Mouse (Mus musculus) lung, embryonic 15.5 days (tissue): ENCODE results near the gene D430042O09Rik. TPM values are rescaled to one million over a fixed set of nuclear protein-coding genes. Genes with fewer than 3 reads are reported as not detected.

Source experiments
- ATAC-seq: fragments of 200-750 bp; cut with Nextera tagmentation; 2 replicates; pipeline ENCODE4 v1.8.0; 2017; ENCODE audit warnings: moderate number of reproducible peaks, borderline replicate concordance; ENCODE audit not compliant: low FRiP score, low TSS enrichment; ENCODE audit errors: extremely low read depth
- H3K27ac ChIP-seq: fragments of 300-500 bp; sonication (generic); 2 replicates; pipeline ENCODE4 v1.5.1; 2015; ENCODE audit warnings: moderate library complexity, mild to moderate bottlenecking, inconsistent platforms
- H3K27me3 ChIP-seq: fragments of 300-500 bp; sonication (generic); 2 replicates; pipeline ENCODE4 v1.6.1; 2015; ENCODE audit warnings: inconsistent platforms
- H3K36me3 ChIP-seq: fragments of 300-500 bp; sonication (generic); 2 replicates; pipeline ENCODE4 v1.6.1; 2015; ENCODE audit warnings: inconsistent platforms
- H3K4me1 ChIP-seq: fragments of 300-500 bp; sonication (generic); 2 replicates; pipeline ENCODE4 v1.6.1; 2015; ENCODE audit warnings: inconsistent platforms
- H3K4me2 ChIP-seq: fragments of 300-500 bp; sonication (generic); 2 replicates; pipeline ENCODE4 v1.6.1; 2015; ENCODE audit warnings: inconsistent platforms, mild to moderate bottlenecking, moderate library complexity
- H3K4me3 ChIP-seq: fragments of 300-500 bp; sonication (generic); 2 replicates; pipeline ENCODE4 v1.5.1; 2015; ENCODE audit warnings: mild to moderate bottlenecking, inconsistent platforms
- H3K9ac ChIP-seq: fragments of 300-500 bp; sonication (generic); 2 replicates; pipeline ENCODE4 v1.6.1; 2015; ENCODE audit warnings: inconsistent platforms
- H3K9me3 ChIP-seq: fragments of 300-500 bp; sonication (generic); 2 replicates; pipeline ENCODE4 v1.6.1; 2016; ENCODE audit warnings: inconsistent platforms
- WGBS: fragments of 180-500 bp; shearing (Covaris S2); methylation state at CpG from one replicate; pipeline ENCODE4 v1.1.7; 2015; 5-methylcytosine and 5-hydroxymethylcytosine counted together
- polyA plus RNA-seq: library from polyadenylated mRNA; unstranded; fragments of >200 nt; fragmentation: Nextera tagmentation; extraction: Ambion mirVana; gene quantifications from 2 replicates; pipeline ENCODE4 v1.2.1, GENCODE M21; 2015

Gene D430042O09Rik
- polyA plus RNA-seq, 1 experiment from 2014 or later = 8.0 TPM

DNA sequence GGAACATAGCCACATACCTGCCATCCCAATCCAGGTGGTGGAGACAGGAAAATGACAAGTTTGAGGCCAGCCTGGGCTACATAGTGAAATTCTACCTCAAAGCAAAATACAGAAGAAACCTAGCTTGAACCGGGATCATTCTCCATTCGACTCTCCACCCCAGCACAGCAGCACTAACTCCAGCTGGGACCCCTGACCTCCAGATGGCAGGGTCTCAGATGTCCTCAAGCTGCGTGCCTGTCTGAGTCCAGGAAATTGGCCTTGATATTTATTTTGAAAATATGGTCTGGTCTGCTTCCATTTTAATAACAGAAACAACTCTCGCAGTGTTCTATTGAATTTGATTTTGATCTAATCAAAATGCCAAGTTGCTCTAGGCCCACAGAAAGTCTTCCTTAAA, 179.4 kb downstream of the D430042O09Rik start:
- 31% methylated on average over 4 of the region's 4 CpGs for WGBS
- Histone ChIP-seq H3K4me2 (no peak overlapping the region), H3K36me3 (no peaks in the 10 kb centered on the region), H3K27me3 (no peaks in the 10 kb centered on the region), H3K9ac (no peak overlapping the region), H3K4me1 (peaks cover 17% of the 10 kb centered on the region), H3K9me3 (no peaks in the 10 kb centered on the region), H3K4me3 (no peak overlapping the region), H3K27ac (no peak overlapping the region)
- ATAC-seq = no peak

DNA sequence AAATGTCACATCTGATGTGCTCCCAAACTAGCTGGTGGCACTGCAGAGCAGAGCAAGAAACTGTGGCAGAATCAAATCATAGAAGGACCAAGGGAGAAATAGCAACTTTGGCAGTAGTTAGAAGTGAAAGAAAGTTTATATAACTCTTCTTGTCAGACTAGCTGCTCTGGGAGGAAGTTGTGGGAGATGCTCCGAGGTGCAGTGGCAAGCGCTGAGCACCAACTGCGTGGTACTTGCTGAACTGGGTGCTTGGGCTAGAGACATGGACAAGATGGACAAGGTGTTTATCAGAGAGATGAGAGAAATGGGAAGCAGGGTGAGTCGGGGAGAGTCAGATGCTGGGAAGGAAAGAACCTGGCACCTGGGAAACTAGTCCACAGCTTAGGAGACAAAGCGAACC, 180.1 kb downstream of the D430042O09Rik start:
- Histone ChIP-seq H3K9ac (no peak overlapping the region), H3K4me1 (peaks cover 17% of the 10 kb centered on the region), H3K4me3 (no peak overlapping the region), H3K4me2 (no peak overlapping the region), H3K36me3 (no peaks in the 10 kb centered on the region), H3K27ac (no peak overlapping the region), H3K9me3 (no peaks in the 10 kb centered on the region), H3K27me3 (no peaks in the 10 kb centered on the region)
- ATAC-seq = no peak
- WGBS = 72% methylated on average over 5 of the region's 5 CpGs

DNA sequence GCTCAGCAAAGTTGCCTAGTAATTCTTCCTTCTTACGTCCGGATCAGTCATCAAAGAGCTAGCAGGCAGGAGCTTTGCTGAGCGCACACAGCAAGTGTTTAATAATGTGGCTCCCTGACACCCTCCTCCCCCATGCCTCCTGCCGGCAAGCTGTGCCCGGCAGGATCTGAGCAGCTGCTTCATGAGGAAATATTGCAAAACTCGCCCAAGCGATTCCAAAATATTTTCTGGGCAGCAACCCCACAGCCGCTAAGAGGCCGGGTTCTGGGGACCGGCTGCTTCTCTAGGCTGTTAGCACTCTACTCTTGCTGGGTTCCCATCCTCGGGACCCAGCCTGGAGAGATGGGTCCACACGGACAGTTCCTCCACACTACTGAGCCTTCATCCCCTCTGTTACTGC, 180.7 kb downstream of the D430042O09Rik start:
- 34% methylated on average over 12 of the region's 12 CpGs for WGBS
- Histone ChIP-seq H3K27ac (no peak overlapping the region), H3K36me3 (no peaks in the 10 kb centered on the region), H3K4me2 (no peak overlapping the region), H3K4me3 (no peak overlapping the region), H3K9ac (no peak overlapping the region), H3K9me3 (no peaks in the 10 kb centered on the region), H3K4me1 (peaks cover 17% of the 10 kb centered on the region), H3K27me3 (no peaks in the 10 kb centered on the region)
- ATAC-seq = peak; percentile 19; the same call in 1 of the 2 replicates

DNA sequence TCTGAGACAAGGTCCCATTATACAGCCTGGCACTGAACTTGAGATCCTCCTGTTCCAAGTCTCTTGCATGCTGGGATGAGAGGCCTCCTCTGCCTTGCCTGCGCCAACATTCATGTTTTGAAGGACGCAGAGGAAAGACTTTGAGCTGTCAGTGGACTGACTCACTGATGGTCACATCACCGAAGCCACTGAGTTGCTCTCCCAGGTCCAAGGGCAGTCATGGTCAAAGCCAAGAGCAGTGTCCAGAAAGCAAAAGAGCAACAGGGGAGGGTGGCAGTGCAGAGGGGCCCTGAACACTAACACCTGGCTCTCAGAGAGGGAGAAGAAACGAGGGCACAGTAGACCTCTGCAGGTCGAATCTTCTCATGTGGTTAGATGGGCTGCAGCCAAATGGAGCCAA, 185.9 kb downstream of the D430042O09Rik start:
- no peak for ATAC-seq
- no peaks in the 10 kb centered on the region for H3K36me3 ChIP-seq
- WGBS = 88% methylated on average over 5 of the region's 5 CpGs
- no peaks in the 10 kb centered on the region for H3K9me3 ChIP-seq
- no peak overlapping the region for H3K4me2 ChIP-seq
- no peak overlapping the region for H3K4me3 ChIP-seq
- H3K9ac ChIP-seq = no peak overlapping the region
- H3K4me1 ChIP-seq = 0 out of 2 replicates have a peak, but pooled peaks cover 3% of the 10 kb centered on the region
- H3K27me3 ChIP-seq = no peaks in the 10 kb centered on the region
- H3K27ac ChIP-seq = no peak overlapping the region

DNA sequence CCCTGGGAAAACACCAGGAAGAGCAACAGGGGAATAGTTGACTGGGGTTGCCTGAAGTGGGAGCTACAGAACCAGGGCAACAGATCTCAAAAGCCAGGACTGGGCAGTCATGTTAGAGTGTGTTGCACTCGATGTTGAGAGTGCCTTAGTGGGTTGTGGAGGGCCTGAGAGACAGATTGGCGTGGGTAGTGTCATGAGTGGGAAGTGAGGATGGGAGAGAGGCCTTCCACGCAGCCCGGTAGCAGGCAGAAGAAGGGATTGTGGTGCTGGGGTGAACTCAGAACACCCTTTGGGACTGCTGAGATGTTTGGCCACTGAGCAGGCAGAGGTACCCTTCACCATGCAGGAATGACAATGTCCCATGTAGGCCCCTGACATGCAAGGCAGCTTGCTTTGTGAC, 189.4 kb downstream of the D430042O09Rik start:
- no peaks in the 10 kb centered on the region for H3K4me1 ChIP-seq
- H3K9ac ChIP-seq = no peak overlapping the region
- H3K36me3 ChIP-seq = no peaks in the 10 kb centered on the region
- no peaks in the 10 kb centered on the region for H3K9me3 ChIP-seq
- no peak overlapping the region for H3K4me3 ChIP-seq
- no peak overlapping the region for H3K27ac ChIP-seq
- no peak for ATAC-seq
- no peak overlapping the region for H3K4me2 ChIP-seq
- WGBS = 78% methylated on average over 4 of the region's 4 CpGs
- no peaks in the 10 kb centered on the region for H3K27me3 ChIP-seq

DNA sequence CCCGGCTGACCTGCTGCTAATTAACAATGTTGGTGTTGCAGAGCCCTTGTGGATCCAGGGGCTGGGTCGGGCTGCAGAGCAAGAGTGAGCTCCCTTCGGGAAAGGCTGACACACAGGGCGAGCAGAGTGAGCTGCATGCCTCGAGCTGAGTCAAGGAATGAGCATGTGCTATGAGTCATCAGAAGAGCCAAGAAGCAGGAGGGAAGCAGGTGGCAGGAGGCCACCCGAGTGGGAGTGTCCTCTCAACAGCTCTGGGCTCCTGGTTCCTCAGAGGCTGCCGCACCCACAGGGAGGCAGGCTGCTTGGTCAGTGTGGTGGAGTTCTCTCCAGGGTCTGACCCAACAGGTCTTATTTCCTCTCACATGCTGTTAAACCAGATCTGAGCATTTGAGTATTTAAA, 191.3 kb downstream of the D430042O09Rik start:
- WGBS = 29% methylated on average over 7 of the region's 7 CpGs

DNA sequence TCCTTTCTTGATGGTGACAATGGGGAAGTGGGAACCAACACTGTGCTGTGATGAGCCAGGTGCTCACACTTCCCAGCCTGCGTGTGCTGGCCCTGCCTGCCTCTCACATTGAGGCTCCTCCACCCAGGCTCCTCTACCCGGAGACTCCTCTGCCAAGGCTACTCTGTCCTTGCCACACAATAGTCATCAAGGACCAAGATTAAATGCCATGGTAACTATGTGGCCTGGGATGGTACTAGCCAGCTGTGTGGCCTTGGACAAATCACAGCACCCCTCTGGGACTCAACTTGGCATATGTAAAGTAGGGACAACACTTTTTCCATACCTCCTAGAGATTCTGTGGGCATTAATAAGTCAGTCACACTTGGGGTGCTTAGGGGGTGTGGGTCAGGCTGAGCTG, 192.2 kb downstream of the D430042O09Rik start:
- Histone ChIP-seq H3K4me2 (no peak overlapping the region), H3K27me3 (no peaks in the 10 kb centered on the region), H3K9ac (no peak overlapping the region), H3K9me3 (no peaks in the 10 kb centered on the region), H3K27ac (no peak overlapping the region), H3K36me3 (no peaks in the 10 kb centered on the region), H3K4me3 (no peak overlapping the region), H3K4me1 (no peaks in the 10 kb centered on the region)
- WGBS = 50% methylated on average over 2 of the region's 2 CpGs
- no peak for ATAC-seq

More for the DNA sequence above, 191.3 kb downstream of the D430042O09Rik start:
- Histone ChIP-seq H3K9ac (no peak overlapping the region), H3K27ac (no peak overlapping the region), H3K27me3 (no peaks in the 10 kb centered on the region), H3K4me1 (no peaks in the 10 kb centered on the region), H3K4me3 (no peak overlapping the region), H3K4me2 (no peak overlapping the region), H3K36me3 (no peaks in the 10 kb centered on the region), H3K9me3 (no peaks in the 10 kb centered on the region)
- peak; percentile 55; the same call in 1 of the 2 replicates for ATAC-seq

DNA sequence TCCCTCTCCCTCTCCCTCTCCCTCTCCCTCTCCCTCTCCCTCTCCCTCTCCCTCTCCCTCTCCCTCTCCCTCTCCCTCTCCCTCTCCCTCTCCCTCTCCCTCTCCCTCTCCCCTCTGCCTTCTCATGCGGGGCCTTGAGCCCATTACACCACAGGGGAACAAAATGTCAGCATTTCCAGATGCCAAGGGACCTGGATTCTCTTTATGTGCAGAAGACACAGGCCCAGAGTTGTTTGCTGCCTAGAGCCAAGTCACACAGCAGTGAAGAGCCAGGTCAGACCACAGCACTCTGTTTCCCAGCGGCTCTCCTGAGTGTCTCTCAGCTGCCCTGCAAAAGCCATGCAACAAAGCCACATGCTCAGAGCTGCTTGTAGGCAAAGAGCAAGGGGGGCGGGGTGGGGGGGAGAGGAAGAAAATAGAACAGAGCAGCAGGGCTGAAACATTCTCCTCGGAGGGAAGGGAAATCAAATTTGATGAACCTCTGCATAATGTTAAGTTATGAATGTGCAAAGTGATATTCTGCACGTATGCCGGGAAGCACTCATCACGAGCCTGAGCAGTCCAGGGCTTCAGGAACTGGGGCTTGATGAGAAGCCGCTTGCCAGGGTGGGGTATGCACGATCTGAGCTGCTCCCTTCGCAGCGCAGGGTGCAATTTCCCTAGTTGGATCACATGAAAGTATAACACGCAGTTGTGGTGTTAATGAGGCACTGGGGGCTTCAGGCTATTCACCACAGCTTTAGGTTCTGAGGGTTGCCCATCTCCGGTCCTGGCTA, 192.9 kb downstream of the D430042O09Rik start:
- Histone ChIP-seq H3K27ac (no peak overlapping the region), H3K4me1 (no peaks in the 10 kb centered on the region), H3K4me2 (no peak overlapping the region), H3K36me3 (no peaks in the 10 kb centered on the region), H3K4me3 (no peak overlapping the region), H3K9me3 (no peaks in the 10 kb centered on the region), H3K9ac (no peak overlapping the region), H3K27me3 (no peaks in the 10 kb centered on the region)
- 64% methylated on average over 12 of the region's 13 CpGs for WGBS
- no peak for ATAC-seq

DNA sequence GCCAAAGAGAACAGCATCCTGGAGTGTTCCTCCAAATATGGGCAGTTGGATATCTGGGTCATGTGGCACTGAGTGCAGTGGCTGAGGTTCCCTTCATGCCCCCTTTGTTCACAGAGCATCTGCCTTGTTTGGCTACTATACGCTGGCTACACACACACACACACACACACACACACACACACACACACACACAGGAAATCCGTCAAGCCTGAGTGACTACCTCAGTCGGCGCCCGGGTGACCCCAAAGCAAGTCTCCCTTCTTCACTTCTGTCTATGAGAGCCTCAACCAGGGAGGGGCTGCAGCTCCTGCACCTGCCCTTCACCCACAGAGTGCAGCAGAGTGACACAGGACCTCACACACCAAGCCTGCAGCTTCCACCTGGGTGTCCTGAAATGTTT, 213.1 kb downstream of the D430042O09Rik start:
- H3K27me3 ChIP-seq = no peaks in the 10 kb centered on the region
- H3K27ac ChIP-seq = no peak overlapping the region
- H3K4me2 ChIP-seq = no peak overlapping the region
- H3K9me3 ChIP-seq = no peaks in the 10 kb centered on the region
- 68% methylated on average over 5 of the region's 5 CpGs for WGBS
- H3K36me3 ChIP-seq = no peaks in the 10 kb centered on the region
- no peak overlapping the region for H3K4me3 ChIP-seq
- no peak for ATAC-seq
- no peak overlapping the region for H3K9ac ChIP-seq
- no peaks in the 10 kb centered on the region for H3K4me1 ChIP-seq

DNA sequence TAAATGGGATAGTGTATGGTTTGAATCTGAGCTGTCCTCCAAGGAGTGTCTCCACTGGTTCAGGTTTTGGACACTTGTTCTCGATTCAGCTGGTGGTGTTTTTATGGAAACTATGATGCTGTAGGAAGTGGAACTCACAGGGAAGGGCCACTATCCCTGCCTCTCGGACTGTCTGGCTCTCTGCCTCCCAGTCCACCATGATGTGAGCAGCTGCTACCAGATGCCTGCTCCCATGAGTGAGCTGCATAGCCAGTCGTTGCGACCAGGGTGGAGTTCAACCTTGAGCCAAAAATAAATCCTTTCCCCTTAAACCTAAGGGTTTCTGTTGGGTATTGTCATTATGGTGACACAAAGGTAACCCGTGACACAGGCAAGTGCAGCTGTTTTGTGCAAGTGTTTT, 216.4 kb downstream of the D430042O09Rik start:
- ATAC-seq = no peak
- Histone ChIP-seq H3K9ac (no peak overlapping the region), H3K36me3 (no peaks in the 10 kb centered on the region), H3K27ac (no peak overlapping the region), H3K4me3 (no peak overlapping the region), H3K4me1 (no peaks in the 10 kb centered on the region), H3K27me3 (no peaks in the 10 kb centered on the region), H3K4me2 (no peak overlapping the region), H3K9me3 (no peaks in the 10 kb centered on the region)
- WGBS = 69% methylated on average over 5 of the region's 5 CpGs
